Mouse (Mus musculus): ENCODE results near the gene Gm5269. TPM values are rescaled to one million over a fixed set of nuclear protein-coding genes. Genes with fewer than 3 reads are reported as not detected.
A peak's percentile ranks its signal among the peaks of the same experiment; 100 is the strongest.

The Gm5269 gene
- total RNA-seq (2021), result not detected

DNA sequence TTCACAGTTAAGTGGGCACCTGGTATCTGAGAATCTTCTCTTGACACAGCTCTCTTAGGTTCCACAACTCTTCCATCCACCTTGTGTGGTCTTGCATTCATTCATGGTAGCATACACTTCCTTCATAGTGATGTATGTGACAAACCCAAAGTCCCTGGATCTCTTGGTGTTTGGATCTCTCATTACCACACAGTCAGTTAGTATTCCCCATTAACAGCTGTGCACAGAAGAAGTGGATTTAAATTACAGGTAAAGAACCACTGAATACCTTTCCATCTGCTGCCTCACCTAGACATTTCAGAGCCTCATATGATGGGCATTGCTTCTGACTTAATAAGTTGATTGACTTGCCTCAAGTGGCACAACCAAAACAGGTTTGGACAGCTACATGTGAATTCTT, at the start of gene Gm5269:
Gm5269 (minus strand) TSS at position 101 of the 400 bp plus-strand sequence.
- no peak for DNase-seq (ENCODE audit: extremely low spot score in 1 of 2, low spot score in 1 of 2)

- DNase-seq (ENCODE audit: extremely low spot score in 1 of 2, low spot score in 1 of 2), result no peak
These were observed 41.1 kb upstream of the Gm5269 start for GRCm38 (mm10) chr1:45931127-45931526.

DNA sequence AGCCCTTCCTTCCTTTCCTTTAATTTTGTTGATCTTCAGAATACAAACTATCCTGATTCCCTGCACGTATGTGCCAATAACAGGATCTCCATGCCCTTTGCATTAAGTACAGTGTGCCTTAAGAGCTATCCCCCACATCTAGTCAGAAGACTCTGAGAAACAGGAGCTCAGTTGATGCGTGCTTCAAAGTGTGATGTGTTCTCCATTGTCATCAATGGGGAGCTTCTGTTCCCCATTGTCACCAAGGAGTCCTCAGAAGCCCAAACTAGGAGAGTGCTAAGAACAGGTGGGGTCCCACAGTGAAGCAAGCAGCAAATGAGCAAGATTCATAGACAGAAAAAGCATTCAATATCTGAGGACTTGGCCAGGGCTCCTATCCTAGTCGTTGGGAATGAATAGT, 36.8 kb upstream of the Gm5269 start:
- DNase-seq (ENCODE audit: extremely low spot score in 1 of 2, low spot score in 1 of 2), result no peak

GRCm38 (mm10) chr1:45926393-45926763, 36.3 kb upstream of the Gm5269 start, which contains the start of gene Slc40a1:
Slc40a1 (minus strand) TSS chr1:45926523.
- DNase-seq (ENCODE audit: extremely low spot score in 1 of 2, low spot score in 1 of 2), result no peak

DNA sequence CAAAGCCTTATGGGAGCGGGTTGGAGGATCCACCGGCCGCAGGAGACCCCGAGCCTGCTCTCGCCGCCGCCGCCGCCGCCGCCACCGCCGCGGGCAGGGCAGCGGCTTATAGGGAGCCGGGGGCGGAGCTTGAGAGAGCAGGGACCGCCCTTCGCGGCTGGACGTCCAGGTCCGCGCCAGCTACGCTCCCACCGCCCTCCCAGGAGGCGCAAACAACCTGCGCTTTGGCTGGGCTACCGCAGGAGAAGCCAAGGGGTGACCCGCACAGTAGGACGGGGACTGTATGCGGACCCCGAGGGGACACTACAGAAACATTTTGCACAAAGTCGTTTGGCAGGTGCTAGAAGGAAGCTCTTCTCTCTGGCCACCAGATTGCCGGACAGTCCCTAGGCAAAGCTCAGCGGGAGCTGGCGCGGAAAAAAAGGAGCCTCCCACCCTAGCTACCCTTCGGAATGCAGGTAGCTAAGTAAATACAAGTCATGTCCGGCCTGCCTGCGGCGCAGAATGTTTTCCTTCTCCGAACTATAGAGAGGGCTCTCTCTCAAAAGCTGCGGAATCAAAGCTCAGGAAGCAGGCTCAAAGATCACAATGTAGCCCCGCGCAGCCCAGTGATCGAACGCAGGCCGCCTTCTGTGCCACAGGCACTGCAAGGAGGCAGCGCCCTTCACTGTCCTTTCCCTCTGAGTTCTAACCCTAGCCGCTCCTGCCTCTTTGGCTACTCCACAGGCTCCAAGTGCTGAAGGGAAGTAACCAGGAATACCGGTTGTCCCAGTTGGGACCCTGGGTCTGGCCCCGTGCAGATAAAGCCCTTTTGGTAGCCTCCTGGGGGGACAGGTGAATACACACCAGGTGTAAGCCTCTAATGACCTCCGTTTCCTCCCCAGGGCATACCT, 35.7 kb upstream of the Gm5269 start:
- peak; percentile 36 to 45 for DNase-seq (ENCODE audit: extremely low spot score in 1 of 2, low spot score in 1 of 2)

- no peak for DNase-seq (ENCODE audit: extremely low spot score in 1 of 2, low spot score in 1 of 2)
These were observed 35.0 kb upstream of the Gm5269 start for GRCm38 (mm10) chr1:45925131-45925499.

DNA sequence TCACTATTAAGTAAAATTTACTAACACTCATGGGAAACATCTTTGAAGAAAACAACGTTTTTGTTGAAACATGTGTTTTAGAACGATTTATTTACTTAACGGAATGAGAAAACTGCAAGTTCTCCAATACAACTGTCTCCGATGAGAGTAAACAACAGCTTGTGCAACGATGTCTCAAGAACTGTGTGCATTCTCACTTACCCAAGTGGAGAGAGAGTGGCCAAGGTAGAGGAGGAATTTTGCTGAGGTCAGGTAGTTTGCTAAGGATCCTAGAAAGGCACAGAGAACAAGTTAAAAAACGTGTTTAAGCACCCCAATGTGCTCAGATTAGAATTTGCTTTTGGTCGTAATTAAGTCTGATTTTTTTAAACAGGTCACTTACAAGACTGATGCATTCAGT, 34.4 kb upstream of the Gm5269 start:
- DNase-seq (ENCODE audit: extremely low spot score in 1 of 2, low spot score in 1 of 2), result no peak

- no peak for DNase-seq (ENCODE audit: extremely low spot score in 1 of 2, low spot score in 1 of 2)
These were observed 33.2 kb upstream of the Gm5269 start for GRCm38 (mm10) chr1:45923306-45923705.

DNA sequence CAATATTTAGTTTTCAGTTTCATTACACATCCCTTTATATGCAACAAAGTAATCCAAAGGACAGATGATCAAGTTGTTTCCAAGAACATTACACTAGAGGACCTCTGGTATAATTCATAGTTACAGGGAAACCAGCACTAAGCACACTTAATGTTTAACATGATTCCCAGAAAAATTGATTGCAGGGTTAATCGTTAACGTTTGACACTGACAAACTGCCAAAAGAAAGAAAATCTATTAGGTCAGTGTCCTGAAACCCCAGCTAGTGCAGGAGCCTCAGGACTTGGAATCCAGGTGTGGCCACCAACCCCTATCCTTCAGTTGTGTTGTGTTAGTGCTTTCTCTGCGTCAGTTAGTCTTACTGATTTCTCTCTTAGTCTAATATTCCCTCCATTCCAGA, 30.6 kb upstream of the Gm5269 start:
- DNase-seq (ENCODE audit: extremely low spot score in 1 of 2, low spot score in 1 of 2), result no peak

- DNase-seq (ENCODE audit: extremely low spot score in 1 of 2, low spot score in 1 of 2), result no peak
These were observed 29.7 kb upstream of the Gm5269 start for GRCm38 (mm10) chr1:45919752-45920151.

GRCm38 (mm10) chr1:45917136-45917803, 27.2 kb upstream of the Gm5269 start:
- no peak for DNase-seq (ENCODE audit: extremely low spot score in 1 of 2, low spot score in 1 of 2)

DNA sequence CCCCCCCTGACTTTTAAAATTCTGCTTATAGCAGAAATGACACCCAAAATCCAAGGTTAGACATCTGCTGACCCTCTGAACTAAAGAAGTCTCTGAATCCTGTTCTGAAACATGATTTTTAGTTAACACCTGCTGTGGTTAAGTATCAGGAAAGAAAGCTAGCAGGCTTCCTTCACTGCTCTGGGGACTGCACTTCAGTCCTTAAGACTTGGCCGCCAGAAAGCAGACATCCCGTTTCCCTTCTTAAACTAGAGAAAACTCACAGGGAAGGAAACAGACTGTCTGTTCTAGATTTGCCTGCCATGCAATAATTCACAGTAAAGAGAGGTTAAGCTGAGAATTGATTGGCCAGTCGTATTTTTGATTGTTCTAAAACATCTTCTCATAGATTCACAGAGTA, 26.1 kb upstream of the Gm5269 start:
- DNase-seq (ENCODE audit: extremely low spot score in 1 of 2, low spot score in 1 of 2), result no peak

DNA sequence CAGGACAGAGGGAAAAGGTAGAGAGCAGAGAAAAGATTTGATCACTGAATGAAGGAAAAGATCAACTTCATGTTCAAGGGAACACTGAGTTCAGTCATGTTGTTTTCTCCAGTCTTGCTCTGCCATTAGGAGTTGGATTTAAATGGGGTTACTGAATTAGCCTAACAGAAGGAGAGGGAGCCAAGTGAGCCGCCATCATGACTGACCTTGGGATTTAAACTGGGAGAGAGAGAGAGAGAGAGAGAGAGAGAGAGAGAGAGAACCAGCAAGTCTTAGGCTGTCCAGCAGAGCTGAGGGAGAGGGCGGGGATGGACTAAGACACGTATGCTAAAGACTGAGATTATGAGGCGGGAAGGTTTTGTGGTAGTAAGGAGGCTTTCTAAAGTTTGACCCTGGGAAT, 24.2 kb upstream of the Gm5269 start:
- no peak for DNase-seq (ENCODE audit: extremely low spot score in 1 of 2, low spot score in 1 of 2)

DNA sequence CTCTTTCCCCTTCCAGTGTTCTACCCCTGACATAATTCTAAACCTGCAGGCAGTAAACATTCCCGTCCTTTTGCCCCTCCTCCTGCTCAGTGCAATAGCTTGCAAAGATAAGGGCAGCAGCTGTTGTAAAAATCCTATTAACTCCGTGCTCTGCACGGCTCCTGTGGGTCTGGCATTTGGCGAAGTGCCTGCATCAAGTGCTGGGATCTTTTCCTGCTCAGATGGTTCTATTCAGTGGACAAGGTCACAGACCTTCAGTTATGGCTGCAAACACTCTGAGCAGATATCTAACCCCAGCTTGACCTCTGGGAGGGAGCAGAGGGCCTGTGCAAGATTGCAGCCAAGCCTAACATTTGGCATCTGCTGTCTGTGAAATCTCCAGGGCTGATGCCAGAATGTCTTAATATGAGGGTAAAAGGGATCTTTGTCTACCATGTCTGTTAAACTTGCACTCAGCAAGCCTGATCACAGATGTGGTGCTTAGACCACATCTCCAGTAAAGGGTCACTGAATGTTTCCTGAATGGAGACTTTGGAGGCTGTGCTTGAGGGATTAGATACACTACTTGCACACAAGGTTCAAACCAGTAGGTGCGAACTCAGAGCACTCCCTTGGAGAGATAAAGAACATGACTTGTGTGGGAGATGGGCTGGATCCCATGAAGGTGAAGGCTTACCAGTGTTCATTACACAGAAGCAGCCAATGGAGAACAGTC, 15.2 kb upstream of the Gm5269 start:
- no peak for DNase-seq (ENCODE audit: extremely low spot score in 1 of 2, low spot score in 1 of 2)

- DNase-seq (ENCODE audit: extremely low spot score in 1 of 2, low spot score in 1 of 2), result no peak
These were observed 14.1 kb upstream of the Gm5269 start for GRCm38 (mm10) chr1:45904161-45904560.

DNA sequence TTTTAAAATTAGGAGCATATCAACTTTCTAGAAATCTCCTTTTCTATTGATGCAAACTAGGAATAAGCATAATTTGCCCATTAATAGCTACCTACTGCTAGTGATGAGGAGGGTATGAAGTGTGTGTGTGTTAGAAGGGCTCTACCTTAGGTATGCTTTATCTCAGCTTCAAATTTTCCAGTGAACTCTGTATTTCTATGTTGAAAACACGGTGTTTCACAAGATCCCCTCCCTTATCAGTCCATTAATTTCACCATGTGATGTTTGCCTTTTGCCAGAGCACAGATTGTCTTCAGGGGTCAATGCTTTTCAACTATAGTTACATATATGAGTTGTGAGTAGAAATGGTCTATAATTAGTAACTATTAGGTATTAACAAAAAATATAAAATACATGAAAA, 8.0 kb upstream of the Gm5269 start:
- DNase-seq (ENCODE audit: extremely low spot score in 1 of 2, low spot score in 1 of 2), result no peak

DNA sequence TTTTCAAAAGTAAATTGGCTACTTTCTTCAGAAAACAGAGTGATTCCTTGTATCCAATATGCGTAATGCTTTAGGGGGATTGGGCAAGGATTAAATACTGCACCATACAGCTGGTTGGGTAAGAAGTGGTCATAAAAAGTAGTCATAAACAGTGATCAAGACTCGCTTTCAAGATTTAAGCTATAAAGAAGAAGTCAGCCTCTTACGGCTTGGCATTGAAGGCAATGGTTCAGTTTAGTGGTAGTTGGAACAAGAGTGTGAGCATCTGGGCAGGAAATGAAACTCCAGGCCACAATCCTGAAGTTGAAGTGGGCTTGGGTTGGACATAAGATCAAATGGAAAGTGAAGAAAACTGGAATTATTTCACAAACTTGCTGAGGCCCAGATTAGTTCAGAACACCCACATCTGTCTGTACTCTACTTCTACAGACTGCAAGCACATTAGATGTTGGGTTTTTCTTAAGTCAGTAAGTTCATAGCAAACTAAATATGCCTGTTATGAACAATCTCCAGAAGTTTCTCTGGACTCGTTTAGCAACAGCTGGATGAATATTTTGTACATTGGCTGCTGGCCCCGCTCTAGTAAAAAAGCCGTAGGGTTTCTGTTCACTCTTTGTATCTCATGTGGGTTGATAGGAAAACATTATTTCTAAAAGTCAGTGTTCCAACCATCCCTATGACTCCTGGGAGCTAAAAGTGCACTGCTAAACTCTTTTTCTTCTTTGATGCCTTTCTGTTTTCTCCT, 4.3 kb upstream of the Gm5269 start:
- DNase-seq (ENCODE audit: extremely low spot score in 1 of 2, low spot score in 1 of 2), result no peak

DNA sequence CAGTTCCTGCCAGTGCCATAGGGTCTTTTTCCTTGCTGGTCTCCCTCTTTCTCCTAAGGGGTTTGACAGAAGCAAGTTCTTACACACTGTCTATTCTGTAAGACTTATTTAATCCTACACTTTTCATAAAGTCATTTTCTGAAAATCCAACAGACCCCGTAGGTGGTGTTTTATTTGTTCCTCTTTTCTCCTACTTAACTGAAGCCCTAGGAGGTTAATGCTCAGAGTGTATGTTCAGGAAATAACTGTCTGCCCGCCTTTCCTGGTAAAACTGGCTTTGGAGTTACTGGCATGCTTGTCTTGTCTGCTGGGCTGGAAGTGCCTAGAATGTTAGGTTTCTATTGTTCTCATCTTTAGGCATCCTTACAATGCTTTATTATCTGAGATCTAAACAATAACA, 1.9 kb upstream of the Gm5269 start:
- DNase-seq (ENCODE audit: extremely low spot score in 1 of 2, low spot score in 1 of 2), result no peak

DNA sequence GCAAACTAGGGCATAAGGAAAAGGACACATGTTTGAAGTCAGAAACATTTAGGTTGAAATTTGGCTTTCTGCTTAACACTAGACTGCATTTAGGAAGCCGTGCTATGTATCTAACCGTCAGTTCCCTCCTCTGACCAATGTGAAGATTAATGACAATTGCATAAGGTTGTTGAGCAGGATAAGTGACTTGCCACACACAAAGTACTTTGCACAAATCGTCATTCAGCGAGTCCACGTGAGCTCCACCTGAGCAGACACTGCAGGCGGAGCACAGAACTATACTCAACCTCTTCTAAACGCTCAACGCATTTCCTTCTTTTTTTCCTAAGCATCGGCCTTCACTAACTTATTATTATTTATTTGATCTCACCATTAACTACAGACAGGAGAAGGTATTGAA, 3.3 kb downstream of the Gm5269 start:
- DNase-seq (ENCODE audit: extremely low spot score in 1 of 2, low spot score in 1 of 2), result no peak

DNA sequence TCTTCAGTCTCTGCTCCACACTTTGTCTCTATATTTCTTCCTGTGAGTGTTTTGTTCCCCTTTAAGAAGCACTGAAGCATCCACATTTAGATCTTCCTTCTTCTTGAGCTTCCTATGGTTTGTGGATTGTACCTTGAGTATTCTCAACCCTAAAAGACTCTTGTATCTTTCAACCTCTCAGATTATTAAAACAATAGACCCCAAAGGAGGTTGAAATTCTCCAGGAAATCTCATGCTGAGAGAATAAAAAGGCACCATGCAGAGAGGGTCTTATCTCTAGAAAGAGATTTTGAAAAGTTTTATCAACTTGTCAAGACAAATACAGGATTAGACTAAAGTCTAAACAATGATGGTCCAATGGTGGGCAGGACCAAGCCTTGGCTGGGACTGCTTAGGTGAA, 6.7 kb downstream of the Gm5269 start:
- DNase-seq (ENCODE audit: extremely low spot score in 1 of 2, low spot score in 1 of 2), result no peak

- no peak for DNase-seq (ENCODE audit: extremely low spot score in 1 of 2, low spot score in 1 of 2)
These were observed 8.0 kb downstream of the Gm5269 start for GRCm38 (mm10) chr1:45882076-45882475.
